ENCODE assay signal across 11 mouse cellular contexts in genomic region chr6:103296015-103296414, GRCm38 (mm10).
DNase-seq lines count a peak whose midpoint lies in the region; ATAC-seq and TF ChIP-seq lines count a peak whose summit lies in the region.
"Had no signal": no experiment of that assay in that cellular context is flagged by ENCODE, and none has a peak within 500 bp of the region (broad histone marks: within the 10 kb centered on the region; RNA-seq: fewer than 3 reads in every experiment).

No protein-coding gene starts in this region.

- ATAC-seq in intestine, postnatal 0 days = no peak
- ATAC-seq in intestine, embryonic 15.5 days = no peak

- H3K36me3 ChIP-seq in intestine, postnatal 0 days (ENCODE audit: control insufficient read depth, insufficient read depth) = no peaks in the 10 kb centered on the region
- no peaks in the 10 kb centered on the region for H3K36me3 ChIP-seq in intestine, embryonic 15.5 days
- no peaks in the 10 kb centered on the region for H3K36me3 ChIP-seq in testis, adult 2 months (ENCODE audit: control insufficient read depth, insufficient read depth, low read length)
- H3K36me3 ChIP-seq: embryonic facial prominence, embryonic 15.5 days; heart, embryonic 10.5 days had no signal

- H3K9me3 ChIP-seq in intestine, postnatal 0 days (ENCODE audit: control insufficient read depth) = no peaks in the 10 kb centered on the region
- no peaks in the 10 kb centered on the region for H3K9me3 ChIP-seq in intestine, embryonic 15.5 days
- H3K9me3 ChIP-seq: embryonic facial prominence, embryonic 15.5 days; heart, embryonic 10.5 days; megakaryocyte, embryonic 14.5 days had no signal

- H3K4me3 ChIP-seq in intestine, postnatal 0 days (ENCODE audit: low read depth, low read length) = no peak overlapping the region
- H3K4me3 ChIP-seq in intestine, embryonic 15.5 days (replicated peaks) = no peak overlapping the region
- no peak overlapping the region for H3K4me3 ChIP-seq in testis, adult 2 months (ENCODE audit: control insufficient read depth, low read depth, low read length)
- H3K4me3 ChIP-seq: embryonic facial prominence, embryonic 15.5 days; heart, embryonic 10.5 days; megakaryocyte, embryonic 14.5 days had no signal

- H3K27ac ChIP-seq in intestine, postnatal 0 days (ENCODE audit: low read depth, low read length) = no peak overlapping the region
- H3K27ac ChIP-seq in intestine, embryonic 15.5 days = no peak overlapping the region
- H3K27ac ChIP-seq in testis, adult 2 months (ENCODE audit: control insufficient read depth, insufficient read depth, low read depth, low read length) = no peak overlapping the region
- H3K27ac ChIP-seq: embryonic facial prominence, embryonic 15.5 days; heart, embryonic 10.5 days had no signal

- no peaks in the 10 kb centered on the region for H3K27me3 ChIP-seq in intestine, postnatal 0 days (replicated peaks; ENCODE audit: control insufficient read depth, insufficient read depth, low read length)
- H3K27me3 ChIP-seq in intestine, embryonic 15.5 days (replicated peaks) = no peaks in the 10 kb centered on the region
- no peaks in the 10 kb centered on the region for H3K27me3 ChIP-seq in testis, adult 2 months (ENCODE audit: control insufficient read depth, insufficient read depth, low read length)
- H3K27me3 ChIP-seq: embryonic facial prominence, embryonic 15.5 days; megakaryocyte, embryonic 14.5 days had no signal

- H3K4me1 ChIP-seq in intestine, postnatal 0 days (replicated peaks; ENCODE audit: control insufficient read depth, insufficient read depth, low read length) = no peaks in the 10 kb centered on the region
- H3K4me1 ChIP-seq in intestine, embryonic 15.5 days (replicated peaks) = no peaks in the 10 kb centered on the region
- H3K4me1 ChIP-seq in testis, adult 2 months (ENCODE audit: control insufficient read depth, insufficient read depth, low read length) = no peaks in the 10 kb centered on the region
- H3K4me1 ChIP-seq: embryonic facial prominence, embryonic 15.5 days; heart, embryonic 10.5 days; megakaryocyte, embryonic 14.5 days had no signal

- no peak for DNase-seq in testis, postnatal 10 days (ENCODE audit: low spot score)
- peak; percentile 33 for DNase-seq in embryo, embryonic 11 days
- no peak for DNase-seq in adrenal gland, postnatal 25 days
- no peak for DNase-seq in adrenal gland, adult 8-10 months
- no peak for DNase-seq in right cerebral cortex, postnatal 14 days

- TF ChIP-seq CTCF in intestine, postnatal 0 days (IDR thresholded peaks at IDR 0.05; ENCODE audit: low read depth) = peak; percentile 51
- TF ChIP-seq CTCF in testis, adult 2 months (IDR thresholded peaks at IDR 0.05; ENCODE audit: control insufficient read depth, insufficient read depth, insufficient replicate concordance, low read depth, low read length) = peak; percentile 9; the same call in 1 of the 2 replicates

- WGBS in intestine, postnatal 0 days = 81% methylated on average over 6 of the region's 6 CpGs
- WGBS in intestine, embryonic 15.5 days = 90% methylated on average over 6 of the region's 6 CpGs

- no peak overlapping the region for H3K9ac ChIP-seq in intestine, postnatal 0 days (ENCODE audit: low read depth, low read length)
- no peak overlapping the region for H3K9ac ChIP-seq in intestine, embryonic 15.5 days
- H3K9ac ChIP-seq: embryonic facial prominence, embryonic 15.5 days had no signal

- H3K4me2 ChIP-seq in intestine, postnatal 0 days (replicated peaks; ENCODE audit: low read depth) = no peak overlapping the region
- no peak overlapping the region for H3K4me2 ChIP-seq in intestine, embryonic 15.5 days (replicated peaks)
- H3K4me2 ChIP-seq: embryonic facial prominence, embryonic 15.5 days had no signal

- no peak for TF ChIP-seq POLR2A in testis, adult 2 months (IDR thresholded peaks at IDR 0.05; ENCODE audit: control insufficient read depth, low read depth, low read length)
